Mouse (Mus musculus): ENCODE measurements around the gene Tmco4.

Gene Tmco4

DNA sequence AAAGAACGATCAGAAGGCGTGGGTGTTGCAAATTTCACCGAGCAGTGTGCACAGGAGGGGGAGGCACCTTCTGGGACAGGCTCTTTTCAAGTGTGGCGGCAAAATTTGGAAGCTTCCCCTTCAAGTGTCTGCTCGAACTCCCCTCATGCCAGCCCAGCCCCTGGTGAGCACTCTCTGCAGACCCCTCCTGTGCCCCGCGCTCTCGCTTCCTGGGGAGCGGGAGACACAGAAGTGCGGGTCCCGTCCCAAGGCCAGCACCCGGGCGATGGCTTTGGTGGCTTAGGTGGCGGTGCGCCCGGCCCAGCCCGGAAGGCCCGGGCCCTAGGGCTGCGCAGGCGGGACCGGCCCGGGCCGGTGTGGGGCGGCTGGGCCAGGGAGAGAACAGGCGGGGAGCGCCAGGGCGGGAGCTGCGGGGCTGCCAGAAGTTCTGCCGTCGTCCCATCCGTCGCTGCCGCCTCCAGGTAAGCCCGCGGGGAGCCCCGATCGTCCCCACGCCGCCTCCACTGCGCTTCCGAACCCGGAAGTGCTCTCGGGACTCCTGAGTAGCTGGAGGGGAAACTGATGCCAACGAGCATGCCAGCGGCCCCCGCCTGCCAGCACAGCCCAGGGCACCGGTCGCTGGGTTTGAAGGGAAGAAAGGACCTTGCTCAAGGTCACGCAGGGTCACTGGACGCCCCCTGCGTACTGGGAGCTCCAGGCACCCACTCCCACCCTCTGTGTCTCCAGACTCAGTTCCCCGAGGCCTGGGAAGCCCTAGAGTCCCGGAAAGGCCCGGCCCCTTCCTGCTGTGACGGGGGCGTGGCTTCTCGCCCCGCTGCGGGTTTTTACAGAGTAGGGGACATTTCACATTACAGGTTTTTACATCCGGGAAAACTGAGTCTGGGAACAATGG lies at the start of gene Tmco4:
Gene Tmco4 (plus strand): TSS at position 62 of the 892 bp plus-strand sequence.
- DNase-seq (ENCODE audit: low read depth in 2 of 2, low spot score in 2 of 2) = peak; percentile 71 to 79

DNA sequence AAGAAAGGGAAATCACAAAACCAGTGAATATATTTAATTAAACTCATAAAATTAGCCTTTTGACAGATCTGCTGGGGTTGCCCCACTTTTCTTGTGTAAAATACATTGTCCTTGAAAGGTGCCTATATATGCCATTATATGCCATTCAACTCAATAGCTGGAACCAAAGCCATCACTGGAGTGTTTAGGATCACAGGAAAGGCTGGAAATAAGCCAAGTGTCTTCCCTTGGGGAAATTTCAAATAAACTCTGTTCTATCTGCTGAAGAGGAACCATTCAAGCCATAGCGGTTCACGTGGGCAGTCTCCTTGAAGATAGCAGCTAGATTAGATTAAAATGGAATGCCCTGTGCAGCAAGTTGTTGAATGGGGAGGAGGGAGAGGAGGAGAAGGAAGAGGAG lies 47.1 kb upstream of the Tmco4 start:
- DNase-seq (ENCODE audit: low read depth in 2 of 2, low spot score in 2 of 2) = no peak

DNA sequence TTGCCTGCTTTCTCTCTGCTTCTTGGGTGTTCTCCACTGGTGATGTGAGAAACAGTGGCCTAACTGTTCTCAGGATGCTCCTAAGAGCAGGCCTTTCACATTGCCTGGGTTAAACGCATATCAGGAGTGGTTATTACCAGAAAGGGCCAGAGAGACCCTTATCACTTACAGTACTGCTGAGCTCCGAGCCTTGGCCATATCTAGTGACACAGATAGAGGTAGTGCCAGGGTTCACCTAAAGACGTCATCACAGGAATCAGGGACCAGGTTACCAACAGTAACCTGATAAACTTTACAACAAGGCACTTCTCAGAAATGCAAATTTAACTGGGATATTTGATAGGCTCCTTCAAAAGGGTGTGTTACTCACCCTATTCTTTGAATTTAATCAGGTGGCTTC lies 38.8 kb upstream of the Tmco4 start:
- DNase-seq (ENCODE audit: low read depth in 2 of 2, low spot score in 2 of 2) = no peak

DNA sequence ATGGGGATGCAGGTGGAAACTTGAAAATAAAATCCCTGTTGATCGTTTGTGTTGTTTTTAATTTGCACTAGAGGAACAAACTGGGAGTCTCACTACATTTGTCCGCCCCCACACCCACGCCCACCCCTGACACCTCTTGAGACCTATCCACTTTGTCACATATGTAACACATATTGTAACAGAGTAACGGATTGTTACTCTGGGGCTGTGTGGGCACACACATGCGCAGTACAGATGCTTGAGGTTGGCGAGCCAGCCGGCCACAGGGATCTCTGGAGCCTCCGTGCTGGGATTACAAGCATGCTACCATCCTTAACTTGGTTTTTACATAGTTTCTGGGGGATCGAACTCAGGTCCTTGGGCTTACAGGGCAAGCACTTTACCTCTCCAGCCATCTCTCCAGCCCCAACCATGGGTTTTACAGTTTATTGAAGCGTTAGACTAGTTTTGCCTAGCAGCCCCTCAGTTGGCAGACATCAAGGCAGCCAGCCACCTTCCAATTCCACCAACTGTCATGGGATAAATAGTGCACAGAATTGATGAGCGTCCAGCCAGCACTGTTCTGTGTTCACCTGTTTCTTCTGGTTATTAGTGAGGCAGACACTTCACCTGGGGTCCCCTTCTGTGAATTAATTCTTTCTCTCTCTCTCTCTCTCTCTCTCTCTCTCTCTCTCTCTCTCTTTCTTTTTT lies 38.1 kb upstream of the Tmco4 start:
- DNase-seq (ENCODE audit: low read depth in 2 of 2, low spot score in 2 of 2) = no peak

DNA sequence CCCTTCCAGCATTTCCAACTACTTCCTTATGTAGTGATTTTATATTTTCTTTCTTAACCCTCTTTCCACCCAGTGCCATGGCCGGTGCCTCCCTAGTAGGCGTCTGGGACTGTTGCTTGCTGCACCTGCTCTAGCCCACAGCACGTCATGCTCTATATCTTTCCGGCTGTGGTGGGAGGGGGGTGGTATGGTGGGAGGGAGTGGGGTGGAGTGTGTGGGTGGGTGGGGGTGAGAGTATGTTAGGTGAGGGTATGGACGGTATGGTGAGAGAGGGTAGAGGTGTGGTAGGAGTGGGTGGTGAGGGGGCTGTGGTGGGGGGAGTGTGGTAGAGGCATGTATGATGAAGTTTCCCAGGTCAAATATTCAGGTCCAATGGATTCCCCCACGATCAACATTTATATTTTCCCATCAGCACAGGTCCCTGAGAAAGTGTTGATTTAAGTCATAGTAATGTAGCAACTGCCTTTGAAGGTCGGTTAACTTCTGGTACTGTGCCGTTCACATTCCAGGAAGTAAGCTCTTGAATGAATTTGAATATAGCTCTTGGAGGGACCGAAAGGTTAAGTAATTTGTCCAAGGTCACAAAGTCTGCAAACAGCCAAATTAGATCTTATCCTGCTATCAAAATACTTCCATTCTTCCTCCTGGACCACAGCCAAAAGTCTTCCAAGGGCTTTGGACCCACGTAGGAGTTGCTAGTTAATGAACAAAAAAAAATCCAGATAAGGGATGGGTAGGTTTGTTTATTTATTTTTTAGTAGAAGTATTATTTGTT lies 34.0 kb upstream of the Tmco4 start:
- no peak for DNase-seq (ENCODE audit: low read depth in 2 of 2, low spot score in 2 of 2)

DNA sequence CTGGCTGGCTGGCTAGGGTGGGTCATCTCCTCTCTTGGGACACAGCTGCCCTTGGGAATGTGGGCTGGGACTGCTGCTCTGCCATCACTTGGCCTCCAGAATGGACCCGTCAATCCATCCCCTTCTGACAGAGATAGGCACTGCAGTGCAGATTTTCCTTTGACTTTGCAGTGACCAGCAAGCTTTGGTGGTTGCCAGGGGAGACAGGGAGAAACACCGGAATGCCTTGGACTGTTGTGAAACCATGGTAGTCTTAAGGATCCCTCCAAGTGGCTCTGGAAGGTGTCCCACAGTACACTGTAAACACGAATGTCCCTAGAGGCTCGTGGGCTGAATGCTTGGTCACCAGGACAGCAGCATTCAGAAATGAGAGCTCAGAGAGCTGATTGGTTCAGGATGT lies 33.2 kb upstream of the Tmco4 start:
- no peak for DNase-seq (ENCODE audit: low read depth in 2 of 2, low spot score in 2 of 2)

DNA sequence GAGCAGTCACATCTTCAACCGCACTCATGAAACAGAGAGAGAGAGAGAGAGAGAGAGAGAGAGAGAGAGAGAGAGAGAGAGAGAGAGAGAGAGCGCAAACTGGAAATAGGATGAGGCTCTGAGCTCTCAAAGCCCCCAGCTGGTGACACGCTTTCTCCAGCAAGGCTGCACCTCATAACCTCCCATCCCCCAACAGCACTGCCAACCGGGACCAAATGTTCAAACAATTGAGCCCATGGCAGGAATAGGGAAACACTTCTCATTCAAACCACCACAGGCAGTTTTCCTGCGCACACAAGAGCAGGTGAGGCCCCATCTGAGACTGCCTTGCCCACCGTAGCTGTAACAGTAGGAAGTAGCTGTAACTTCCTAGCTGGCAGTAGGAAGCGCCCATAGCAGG lies 31.3 kb upstream of the Tmco4 start:
- DNase-seq (ENCODE audit: low read depth in 2 of 2, low spot score in 2 of 2) = no peak

DNA sequence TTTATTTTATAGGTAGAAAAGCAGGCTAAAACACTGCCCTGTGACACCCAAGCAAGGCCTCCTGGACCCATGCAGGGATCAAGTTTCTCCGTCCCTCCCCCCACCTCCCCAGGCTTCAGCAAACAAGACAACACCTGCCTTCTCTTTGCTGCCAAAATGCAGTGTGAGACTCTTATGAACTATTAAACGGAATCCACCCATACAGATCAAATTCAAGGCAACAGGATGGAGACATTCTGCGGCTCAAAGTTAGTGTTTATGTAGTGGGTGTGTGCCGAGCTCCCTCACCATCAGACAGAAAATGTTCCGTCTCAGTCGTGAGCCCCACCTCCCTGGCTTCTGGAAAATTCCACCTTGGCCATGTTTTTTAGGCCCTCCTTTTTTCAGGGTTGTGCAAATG lies 30.7 kb upstream of the Tmco4 start:
- no peak for DNase-seq (ENCODE audit: low read depth in 2 of 2, low spot score in 2 of 2)

DNA sequence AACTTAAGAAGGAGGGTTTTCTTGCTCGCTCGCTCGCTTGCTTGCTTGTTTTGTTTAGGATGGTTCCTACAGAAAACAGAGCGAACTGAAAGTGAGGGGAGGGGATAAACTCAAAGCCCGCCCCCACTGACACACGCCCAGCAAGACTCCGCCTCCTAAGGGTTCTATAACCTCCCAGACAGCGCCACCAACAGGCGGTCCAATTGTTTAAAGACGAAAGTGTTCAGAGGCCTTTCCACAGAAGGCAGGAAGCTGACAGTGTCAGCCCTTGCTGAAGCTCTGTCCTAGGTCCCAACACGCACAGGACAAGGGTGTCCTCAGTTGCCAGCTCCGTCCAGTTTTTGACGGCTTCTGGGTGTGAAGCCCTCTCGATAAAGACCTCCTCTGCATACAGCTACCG lies 29.0 kb upstream of the Tmco4 start:
- DNase-seq (ENCODE audit: low read depth in 2 of 2, low spot score in 2 of 2) = peak; percentile 79 to 92

DNA sequence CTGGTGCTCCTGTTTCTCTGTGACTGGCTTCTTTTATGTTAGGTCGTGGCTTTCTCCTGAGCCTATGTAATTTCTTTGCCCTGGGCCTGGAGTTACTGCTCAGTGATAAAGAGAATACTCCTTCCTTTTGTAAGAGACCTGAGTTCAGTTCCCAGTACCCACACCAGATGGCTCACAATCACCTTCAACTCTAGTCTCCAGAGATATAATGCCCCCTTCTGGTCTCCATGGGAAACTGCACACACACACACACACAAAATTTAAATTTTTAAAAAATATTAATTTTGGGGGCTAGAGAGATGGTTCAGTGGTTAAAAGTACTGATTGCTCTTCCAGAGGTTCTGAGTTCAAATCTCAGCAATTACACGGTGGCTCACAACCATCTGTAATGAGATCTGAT lies 24.4 kb upstream of the Tmco4 start:
- no peak for DNase-seq (ENCODE audit: low read depth in 2 of 2, low spot score in 2 of 2)

DNA sequence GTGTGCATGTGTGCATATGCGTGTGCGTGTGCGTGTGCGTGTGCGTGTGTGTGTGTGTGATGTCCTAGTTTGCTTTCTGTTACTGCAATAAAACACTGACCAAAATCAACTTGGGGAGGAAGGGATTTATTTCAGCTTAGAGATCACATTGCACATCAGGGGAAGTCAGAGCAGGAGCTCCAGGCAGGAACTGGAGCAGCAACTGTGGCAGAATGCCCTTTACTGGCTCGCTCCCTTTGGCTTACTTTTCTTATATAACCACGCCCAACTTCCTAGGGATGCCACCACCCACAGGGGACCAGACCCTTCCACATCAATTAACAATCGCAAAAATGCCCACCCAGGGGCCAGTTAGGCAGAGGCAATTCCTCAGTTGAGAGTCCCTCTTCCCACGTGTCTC lies 14.1 kb upstream of the Tmco4 start:
- DNase-seq (ENCODE audit: low read depth in 2 of 2, low spot score in 2 of 2) = no peak

DNA sequence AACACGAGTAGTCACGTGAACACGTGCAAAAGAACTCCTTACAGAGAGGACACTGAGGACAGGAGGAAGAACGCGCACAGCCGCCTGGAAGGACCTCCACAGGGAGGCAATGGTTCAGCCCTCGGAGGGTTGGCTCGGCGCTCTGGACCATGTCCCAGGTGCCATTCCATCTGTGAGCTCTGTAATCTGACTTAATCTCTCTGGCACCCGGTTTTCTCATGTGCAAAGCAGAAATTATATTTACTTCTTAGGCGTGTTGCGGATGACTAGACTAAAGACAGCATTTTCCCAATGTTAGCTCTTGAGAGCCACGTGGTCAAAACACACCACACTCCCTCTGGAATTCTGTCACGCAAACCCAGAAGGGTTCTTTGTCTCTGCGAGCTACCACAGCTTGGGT lies 13.6 kb upstream of the Tmco4 start:
- DNase-seq (ENCODE audit: low read depth in 2 of 2, low spot score in 2 of 2) = no peak

DNA sequence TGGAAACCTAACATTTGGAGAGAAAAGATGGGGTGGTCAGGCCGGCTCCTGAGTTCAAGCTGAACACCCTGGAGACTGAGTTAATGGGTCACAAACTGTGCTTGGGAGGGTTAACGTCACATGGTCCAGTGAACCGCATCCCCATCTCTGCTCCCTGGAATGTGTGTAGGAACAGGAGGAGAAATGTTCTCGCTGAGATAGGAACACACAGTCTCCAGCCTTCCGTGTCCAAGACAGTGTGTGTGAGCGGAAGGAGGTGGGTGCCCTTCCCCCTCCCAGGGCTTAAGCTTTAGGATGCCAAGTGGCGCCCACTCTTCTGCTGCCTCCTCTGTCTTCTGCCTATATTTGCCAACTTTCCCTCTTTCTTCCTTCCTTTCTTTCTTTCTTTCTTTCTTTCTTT lies 12.8 kb upstream of the Tmco4 start:
- no peak for DNase-seq (ENCODE audit: low read depth in 2 of 2, low spot score in 2 of 2)

DNA sequence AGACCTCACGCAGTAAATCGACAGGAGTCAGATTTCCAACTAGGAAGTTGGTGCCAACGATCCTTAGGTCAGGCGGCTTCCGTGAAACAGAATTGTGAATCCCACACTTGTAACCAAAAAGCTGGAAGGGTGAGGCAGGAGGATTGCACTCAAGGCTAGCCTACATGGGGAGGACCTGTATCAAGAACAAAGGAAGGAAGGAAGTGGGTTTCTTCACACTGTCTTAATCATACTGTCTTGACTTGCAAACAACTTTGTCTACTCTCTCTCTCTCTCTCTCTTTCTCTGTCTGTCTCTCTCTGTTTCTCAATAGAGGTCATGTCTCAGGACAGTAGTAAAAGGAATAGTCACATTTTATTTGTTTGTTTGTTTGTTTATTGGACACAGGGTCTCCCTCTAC lies 10.0 kb upstream of the Tmco4 start:
- no peak for DNase-seq (ENCODE audit: low read depth in 2 of 2, low spot score in 2 of 2)

DNA sequence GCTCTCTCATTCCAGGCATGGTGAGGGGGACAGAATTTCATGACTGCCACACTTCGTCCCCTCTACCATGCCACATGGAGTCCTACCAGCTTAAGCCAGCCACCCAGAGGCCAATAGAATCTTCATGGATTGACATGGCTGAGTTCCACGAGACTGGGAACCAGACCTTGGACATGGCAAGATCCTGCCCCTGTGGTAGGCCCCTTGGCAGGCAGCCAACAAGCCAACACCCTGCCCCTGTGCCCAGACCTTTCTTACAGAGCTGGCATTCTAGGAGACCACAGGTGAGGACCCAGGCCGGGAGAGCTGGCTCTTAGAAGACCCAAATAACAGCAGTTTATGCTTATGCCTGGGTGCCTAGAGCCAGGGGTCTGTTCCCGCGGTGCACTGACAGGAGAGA lies 6.8 kb upstream of the Tmco4 start:
- no peak for DNase-seq (ENCODE audit: low read depth in 2 of 2, low spot score in 2 of 2)

DNA sequence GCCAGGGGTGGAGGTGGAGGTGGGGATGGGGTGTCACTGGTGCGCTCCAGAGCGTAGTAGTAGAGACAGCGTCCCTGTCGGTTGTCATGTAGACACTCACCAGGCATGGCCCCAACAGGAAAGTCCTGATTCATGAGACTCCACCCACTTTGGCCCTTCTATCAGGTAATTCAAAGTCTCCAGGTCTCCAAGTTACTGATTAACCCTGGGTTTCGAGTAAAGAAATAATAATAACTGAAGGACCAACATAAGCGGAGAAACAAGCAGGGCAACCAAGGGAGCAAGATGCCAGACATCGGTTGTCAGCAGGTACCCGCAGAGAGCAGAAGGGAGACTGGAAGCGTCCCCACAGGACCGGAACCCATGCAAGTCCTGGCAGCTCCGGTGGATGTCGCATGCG lies 5.8 kb upstream of the Tmco4 start, which contains the start of gene Rnf186:
Gene Rnf186 (plus strand): TSS at position 247 of the 400 bp plus-strand sequence.
- DNase-seq (ENCODE audit: low read depth in 2 of 2, low spot score in 2 of 2) = no peak

DNA sequence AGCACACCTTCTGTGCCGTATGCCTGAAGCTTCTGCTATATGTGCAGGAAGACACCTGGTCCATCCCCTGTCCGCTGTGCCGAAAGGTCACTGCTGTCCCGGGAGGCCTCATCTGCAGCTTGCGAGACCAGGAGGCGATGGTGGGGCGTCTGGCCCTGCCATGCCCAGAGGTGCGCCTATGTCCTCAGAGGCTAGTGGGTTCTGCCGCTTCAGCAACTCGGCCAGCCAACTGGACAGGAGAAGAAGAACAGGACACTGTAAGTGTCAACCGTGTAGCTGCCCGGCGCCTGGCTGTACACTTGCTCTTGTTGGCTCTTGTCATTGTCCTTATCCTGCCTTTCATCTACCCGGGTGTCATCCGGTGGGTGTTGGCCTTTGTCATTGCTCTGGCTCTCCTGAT lies 5.2 kb upstream of the Tmco4 start:
- DNase-seq (ENCODE audit: low read depth in 2 of 2, low spot score in 2 of 2) = no peak

DNA sequence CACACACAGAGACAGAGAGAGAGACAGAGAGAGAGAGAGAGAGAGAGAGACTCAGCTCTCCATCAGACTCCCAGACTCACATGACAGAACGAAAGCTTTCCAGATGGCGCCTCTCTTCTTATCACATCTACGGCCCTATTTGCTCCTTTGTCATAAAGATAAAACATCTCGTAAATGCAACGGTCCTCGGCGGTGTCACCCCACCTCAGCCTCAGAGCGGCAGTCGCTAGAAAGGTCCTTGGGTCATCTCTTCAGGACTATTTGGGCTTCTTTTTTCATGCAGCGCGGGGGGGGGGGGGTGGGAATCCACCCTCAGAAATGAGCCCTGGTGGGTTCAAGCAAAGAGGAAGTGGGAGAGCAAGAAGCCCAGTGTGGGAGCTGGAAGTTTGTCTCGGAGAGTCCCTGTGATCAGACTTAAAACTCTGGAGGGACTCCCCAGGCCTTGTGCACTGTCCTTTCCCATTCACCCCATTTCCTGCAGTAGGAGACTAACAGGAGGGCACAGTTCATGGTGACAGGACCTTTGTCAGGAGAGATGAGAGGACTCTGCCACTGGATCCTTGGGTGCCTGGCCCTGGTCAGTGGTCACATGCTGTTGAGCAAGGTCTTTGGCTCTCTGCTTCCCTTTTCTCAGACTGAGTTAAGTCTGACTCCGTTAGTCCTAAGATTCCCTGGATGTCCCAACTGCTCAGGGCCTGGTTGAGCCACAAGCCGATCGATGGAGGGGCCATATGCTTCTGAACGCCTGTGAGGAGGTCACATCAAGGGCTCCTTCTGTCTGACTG lies 3.7 kb upstream of the Tmco4 start:
- DNase-seq (ENCODE audit: low read depth in 2 of 2, low spot score in 2 of 2) = no peak

DNA sequence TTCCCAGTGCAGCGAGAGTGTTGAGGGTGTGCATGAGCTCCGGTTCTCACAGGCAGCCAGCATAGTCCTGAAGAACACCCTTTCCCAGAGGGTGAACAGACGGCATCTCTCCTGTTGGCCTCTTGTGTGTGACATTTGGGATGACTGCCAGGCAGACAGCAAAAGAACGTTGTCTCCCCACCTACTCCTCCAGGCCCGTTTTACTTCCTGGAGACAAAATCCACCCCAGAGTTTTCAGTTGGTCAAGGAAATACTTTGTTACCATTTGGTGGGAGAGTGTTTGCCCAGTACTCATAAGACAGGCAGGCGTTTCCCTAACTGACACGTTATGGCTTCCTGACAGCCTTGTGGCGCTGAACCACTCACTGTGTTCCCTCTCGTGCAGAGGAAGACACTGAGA lies 3.0 kb upstream of the Tmco4 start:
- no peak for DNase-seq (ENCODE audit: low read depth in 2 of 2, low spot score in 2 of 2)

DNA sequence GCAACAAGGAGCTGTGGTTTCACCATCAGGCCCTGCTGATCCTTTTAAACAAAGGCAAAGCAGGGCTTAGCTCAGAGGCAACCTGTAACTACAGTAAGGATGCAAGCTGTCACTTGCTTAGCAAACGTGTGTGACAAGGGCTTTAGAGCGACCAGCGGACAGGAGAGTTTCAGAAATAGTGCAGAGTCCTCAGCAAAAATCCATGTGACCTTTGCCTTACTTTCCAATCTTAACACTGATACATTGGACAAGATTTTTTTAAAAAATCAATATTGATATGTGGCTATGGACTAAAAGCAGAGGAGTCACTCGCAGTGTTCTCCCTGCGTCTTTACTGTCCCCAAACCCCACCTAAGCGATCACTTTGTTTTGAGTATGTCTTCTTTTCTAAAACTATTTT lies 1.3 kb upstream of the Tmco4 start:
- no peak for DNase-seq (ENCODE audit: low read depth in 2 of 2, low spot score in 2 of 2)

Measured in CD8-positive naive resting alpha-beta T cell, adult 2 months (primary cell).